Mouse (Mus musculus) cerebellum, adult 11 months (tissue): ENCODE measurements around the gene Dnmt3a.
A peak's percentile ranks its signal among the peaks of the same experiment; 100 is the strongest.

ENCODE experiments used
- DNase-seq: peaks from one replicate; pipeline ENCODE4 v3.0.0; 2022

Gene Dnmt3a

GRCm38 (mm10) chr12:3824906-3825713 lies 19.3 kb downstream of the Dnmt3a start:
- DNase-seq = no peak

GRCm38 (mm10) chr12:3825714-3826080 lies 19.9 kb downstream of the Dnmt3a start:
- no peak for DNase-seq

GRCm38 (mm10) chr12:3827771-3828170 lies 22.0 kb downstream of the Dnmt3a start:
- DNase-seq = no peak

- no peak for DNase-seq
Observed at GRCm38 (mm10) chr12:3833059-3833760, 27.4 kb downstream of the Dnmt3a start.

- no peak for DNase-seq
Observed at GRCm38 (mm10) chr12:3833851-3834273, 28.1 kb downstream of the Dnmt3a start.

- no peak for DNase-seq
Observed at GRCm38 (mm10) chr12:3834373-3835314, 28.8 kb downstream of the Dnmt3a start.

- no peak for DNase-seq
Observed at GRCm38 (mm10) chr12:3835576-3835975, 29.8 kb downstream of the Dnmt3a start.

GRCm38 (mm10) chr12:3837081-3837832 lies 31.4 kb downstream of the Dnmt3a start:
- DNase-seq = peak; percentile 61

- DNase-seq = peak; percentile 47
Observed at GRCm38 (mm10) chr12:3838009-3838408, 32.2 kb downstream of the Dnmt3a start.

GRCm38 (mm10) chr12:3839662-3840061 lies 33.9 kb downstream of the Dnmt3a start:
- no peak for DNase-seq

GRCm38 (mm10) chr12:3841121-3841520 lies 35.3 kb downstream of the Dnmt3a start:
- DNase-seq = peak; percentile 86

GRCm38 (mm10) chr12:3842843-3843242 lies 37.0 kb downstream of the Dnmt3a start:
- DNase-seq = no peak

GRCm38 (mm10) chr12:3843371-3843861 lies 37.6 kb downstream of the Dnmt3a start:
- DNase-seq = no peak

GRCm38 (mm10) chr12:3843918-3844317 lies 38.1 kb downstream of the Dnmt3a start:
- no peak for DNase-seq

- no peak for DNase-seq
Observed at GRCm38 (mm10) chr12:3844335-3844734, 38.5 kb downstream of the Dnmt3a start.

GRCm38 (mm10) chr12:3849481-3849880 lies 43.7 kb downstream of the Dnmt3a start:
- no peak for DNase-seq

GRCm38 (mm10) chr12:3850165-3850564 lies 44.4 kb downstream of the Dnmt3a start:
- DNase-seq = no peak

- DNase-seq = no peak
Observed at GRCm38 (mm10) chr12:3850731-3851130, 44.9 kb downstream of the Dnmt3a start.

- no peak for DNase-seq
Observed at GRCm38 (mm10) chr12:3851179-3851578, 45.4 kb downstream of the Dnmt3a start.

GRCm38 (mm10) chr12:3852521-3852920 lies 46.7 kb downstream of the Dnmt3a start:
- DNase-seq = no peak

- DNase-seq = no peak
Observed at GRCm38 (mm10) chr12:3854419-3854818, 48.6 kb downstream of the Dnmt3a start.
